Mouse (Mus musculus) CH12.LX (cell line): ENCODE measurements around the gene Pld1. TPM values are rescaled to one million over a fixed set of nuclear protein-coding genes. Genes with fewer than 3 reads are reported as not detected.

Experiments
- DNase-seq: peaks from one replicate; pipeline ENCODE4 v3.0.0-alpha.2; 2013; ENCODE audit errors: extremely low read depth
- H3K27ac ChIP-seq: 2 replicates; pipeline ENCODE4 v1.5.1; 2012; ENCODE audit warnings: low read depth, mild to moderate bottlenecking, control low read depth, moderate library complexity; ENCODE audit not compliant: insufficient read depth
- H3K27me3 ChIP-seq: replicated peaks from 2 replicates; pipeline ENCODE3; 2012; ENCODE audit warnings: inconsistent platforms
- H3K36me3 ChIP-seq, 2 experiments: replicated peaks in 1 of 2; 2 replicates each; pipeline versions ENCODE3 to v1.6.1; 2012; ENCODE audit warnings: inconsistent platforms in 1 of 2, low read length in 1 of 2, mild to moderate bottlenecking in 1 of 2, mixed read lengths in 1 of 2, moderate library complexity in 1 of 2; ENCODE audit not compliant: control insufficient read depth in 1 of 2, insufficient read depth in 1 of 2
- H3K4me1 ChIP-seq, 2 experiments: 2 replicates each; pipeline ENCODE4 v1.6.1; 2012; ENCODE audit warnings: inconsistent platforms in 1 of 2, moderate library complexity in 1 of 2; ENCODE audit not compliant: insufficient read depth in 2 of 2, control insufficient read depth in 1 of 2
- H3K4me2 ChIP-seq: 2 replicates; pipeline ENCODE4 v1.6.1; 2012; ENCODE audit warnings: low read depth, mild to moderate bottlenecking, control low read depth; ENCODE audit not compliant: poor library complexity, insufficient read depth, severe bottlenecking
- H3K4me3 ChIP-seq, 3 experiments: fragments of 150-350 bp in 1 of 3; sonication (generic) in 1 of 3; replicated peaks in 1 of 3; 2 replicates each; pipeline versions ENCODE3 to v1.5.1; 2011 to 2012; ENCODE audit warnings: low read depth in 2 of 3, low read length in 2 of 3, mild to moderate bottlenecking in 2 of 3, moderate library complexity in 2 of 3, control low read depth in 1 of 3, improper control_type of control experiment in 1 of 3, inconsistent platforms in 1 of 3, mixed read lengths in 1 of 3; ENCODE audit not compliant: poor library complexity in 1 of 3
- H3K79me2 ChIP-seq: replicated peaks from 2 replicates; pipeline ENCODE4 v1.6.1; 2012; ENCODE audit warnings: mild to moderate bottlenecking, moderate library complexity; ENCODE audit not compliant: control insufficient read depth, poor library complexity, insufficient read depth, severe bottlenecking; ENCODE audit errors: extremely low read depth
- H3K9ac ChIP-seq: 2 replicates; pipeline ENCODE4 v1.6.1; 2012; ENCODE audit warnings: low read depth, mild to moderate bottlenecking, control low read depth, moderate library complexity; ENCODE audit not compliant: insufficient read depth
- H3K9me3 ChIP-seq: replicated peaks from 2 replicates; pipeline ENCODE3; 2012; ENCODE audit warnings: low read length, inconsistent platforms, mixed read lengths
- CTCF ChIP-seq, 2 experiments: IDR thresholded peaks in 1 of 2; conservative IDR thresholded peaks in 1 of 2; 2 replicates each; pipeline ENCODE4 v1.5.1; 2011 to 2012; ENCODE audit warnings: low read depth in 2 of 2, low read length in 2 of 2, improper control_type of control experiment in 1 of 2, inconsistent platforms in 1 of 2, mild to moderate bottlenecking in 1 of 2, moderate library complexity in 1 of 2
- ELF1 ChIP-seq: IDR thresholded peaks from 2 replicates; pipeline ENCODE4 v1.6.1; 2014; ENCODE audit warnings: low read depth, mild to moderate bottlenecking, inconsistent platforms, low read length, improper control_type of control experiment
- ETS1 ChIP-seq: conservative IDR thresholded peaks from 2 replicates; pipeline ENCODE4 v1.6.1; 2012; ENCODE audit warnings: low read depth, mild to moderate bottlenecking, inconsistent platforms, low read length, improper control_type of control experiment, moderate library complexity
- HCFC1 ChIP-seq: IDR thresholded peaks from 2 replicates; pipeline ENCODE4 v1.6.1; 2012; ENCODE audit warnings: low read depth, mild to moderate bottlenecking, inconsistent platforms, low read length, improper control_type of control experiment
- IRF4 ChIP-seq: IDR thresholded peaks from 2 replicates; pipeline ENCODE4 v1.6.1; 2014; ENCODE audit warnings: low read depth, mild to moderate bottlenecking, inconsistent platforms, low read length, improper control_type of control experiment
- JUN ChIP-seq: IDR thresholded peaks from 2 replicates; pipeline ENCODE4 v1.6.1; 2011; ENCODE audit warnings: low read depth, mild to moderate bottlenecking, low read length, improper control_type of control experiment, moderate library complexity; ENCODE audit not compliant: insufficient read depth
- JUND ChIP-seq: conservative IDR thresholded peaks from 2 replicates; pipeline ENCODE4 v1.6.1; 2011; ENCODE audit warnings: low read depth, low read length, improper control_type of control experiment
- KAT2A ChIP-seq: IDR thresholded peaks from 2 replicates; pipeline ENCODE4 v1.6.1; 2012; ENCODE audit warnings: low read length, improper control_type of control experiment, inconsistent platforms; ENCODE audit not compliant: insufficient replicate concordance
- MAFK ChIP-seq: IDR thresholded peaks from 2 replicates; pipeline ENCODE4 v1.6.1; 2011; ENCODE audit warnings: low read length, improper control_type of control experiment; ENCODE audit not compliant: insufficient replicate concordance
- MAX ChIP-seq: IDR thresholded peaks from 2 replicates; pipeline ENCODE4 v1.6.1; 2011; ENCODE audit warnings: low read length, improper control_type of control experiment
- MAZ ChIP-seq: IDR thresholded peaks from 2 replicates; pipeline ENCODE4 v1.6.1; 2012; ENCODE audit warnings: low read depth, mild to moderate bottlenecking, inconsistent platforms, low read length, improper control_type of control experiment, moderate library complexity
- MEF2A ChIP-seq: IDR thresholded peaks from 2 replicates; pipeline ENCODE4 v1.6.1; 2014; ENCODE audit warnings: low read depth, mild to moderate bottlenecking, inconsistent platforms, low read length, improper control_type of control experiment, borderline replicate concordance
- MXI1 ChIP-seq: IDR thresholded peaks from 2 replicates; pipeline ENCODE4 v1.6.1; 2011; ENCODE audit warnings: mild to moderate bottlenecking, low read depth, low read length, improper control_type of control experiment
- NELFE ChIP-seq: IDR thresholded peaks from 2 replicates; pipeline ENCODE4 v1.6.1; 2011; ENCODE audit warnings: low read depth, low read length, improper control_type of control experiment
- PAX5 ChIP-seq: IDR thresholded peaks from 2 replicates; pipeline ENCODE4 v1.6.1; 2012; ENCODE audit warnings: low read length, inconsistent platforms, mixed read lengths
- POLR2A ChIP-seq: IDR thresholded peaks from 2 replicates; pipeline ENCODE4 v1.6.1; 2011; ENCODE audit warnings: low read depth, mild to moderate bottlenecking, improper control_type of control experiment, low read length
- POLR2AphosphoS2 ChIP-seq: IDR thresholded peaks from 2 replicates; pipeline ENCODE4 v1.6.1; 2011; ENCODE audit warnings: low read depth, low read length, improper control_type of control experiment
- RAD21 ChIP-seq: IDR thresholded peaks from 2 replicates; pipeline ENCODE4 v1.6.1; 2011; ENCODE audit warnings: low read depth, mild to moderate bottlenecking, low read length, improper control_type of control experiment, moderate library complexity
- TBP ChIP-seq: conservative IDR thresholded peaks from 2 replicates; pipeline ENCODE4 v1.6.1; 2011; ENCODE audit warnings: low read depth, low read length, improper control_type of control experiment
- USF1 ChIP-seq: IDR thresholded peaks from 2 replicates; pipeline ENCODE4 v1.6.1; 2014; ENCODE audit warnings: low read depth, mild to moderate bottlenecking, inconsistent platforms, low read length, improper control_type of control experiment
- USF2 ChIP-seq: conservative IDR thresholded peaks from 2 replicates; pipeline ENCODE4 v1.6.1; 2011; ENCODE audit warnings: low read depth, low read length, improper control_type of control experiment
- ZC3H11A ChIP-seq: IDR thresholded peaks from 2 replicates; pipeline ENCODE4 v1.6.1; 2012; ENCODE audit warnings: low read depth, mild to moderate bottlenecking, inconsistent platforms, low read length, improper control_type of control experiment
- ZKSCAN1 ChIP-seq: IDR thresholded peaks from 2 replicates; pipeline ENCODE4 v1.6.1; 2012; ENCODE audit warnings: low read depth, inconsistent platforms, low read length, improper control_type of control experiment, borderline replicate concordance
- ZMIZ1 ChIP-seq: IDR thresholded peaks from 2 replicates; pipeline ENCODE4 v1.6.1; 2012; ENCODE audit warnings: low read depth, mild to moderate bottlenecking, inconsistent platforms, low read length, improper control_type of control experiment
- ZNF384 ChIP-seq: IDR thresholded peaks from 2 replicates; pipeline ENCODE4 v1.6.1; 2012; ENCODE audit warnings: low read depth, low read length, improper control_type of control experiment, inconsistent platforms
- dilution Hi-C: fragments of 300-500 bp; cut with MboI; formaldehyde crosslinking; loops from 2 replicates; pipeline ENCODE4 v1.14.3; 2020; ENCODE audit warnings: low sequenced_read_pairs; ENCODE audit not compliant: extremely low pct_unique_long_range_greater_than_20kb, extremely low pct_ligation_motif_present
- in situ Hi-C: fragments of 300-500 bp; cut with MboI; formaldehyde crosslinking; loops from 3 replicates; pipeline ENCODE4 v1.14.3; 2019; ENCODE audit warnings: low sequenced_read_pairs, low pct_ligation_motif_present, low pct_unique_long_range_greater_than_20kb, mixed read lengths
- polyA plus RNA-seq: library from polyadenylated mRNA; unstranded; fragments of >175 nt; gene quantifications from 2 replicates; pipeline ENCODE4 v1.2.1, GENCODE M21; 2012; ENCODE audit warnings: low read depth; ENCODE audit not compliant: insufficient read length
- total RNA-seq, 2 experiments: library from RNA; depleted of rRNA; stranded (reverse); fragments of 300-350 nt in 1 of 2; fragments of >200 nt in 1 of 2; gene quantifications; 2 replicates each; pipeline ENCODE4 v1.2.3; 2012 to 2014

Gene Pld1
- total and polyA plus RNA-seq, 3 experiments, result not detected

DNA sequence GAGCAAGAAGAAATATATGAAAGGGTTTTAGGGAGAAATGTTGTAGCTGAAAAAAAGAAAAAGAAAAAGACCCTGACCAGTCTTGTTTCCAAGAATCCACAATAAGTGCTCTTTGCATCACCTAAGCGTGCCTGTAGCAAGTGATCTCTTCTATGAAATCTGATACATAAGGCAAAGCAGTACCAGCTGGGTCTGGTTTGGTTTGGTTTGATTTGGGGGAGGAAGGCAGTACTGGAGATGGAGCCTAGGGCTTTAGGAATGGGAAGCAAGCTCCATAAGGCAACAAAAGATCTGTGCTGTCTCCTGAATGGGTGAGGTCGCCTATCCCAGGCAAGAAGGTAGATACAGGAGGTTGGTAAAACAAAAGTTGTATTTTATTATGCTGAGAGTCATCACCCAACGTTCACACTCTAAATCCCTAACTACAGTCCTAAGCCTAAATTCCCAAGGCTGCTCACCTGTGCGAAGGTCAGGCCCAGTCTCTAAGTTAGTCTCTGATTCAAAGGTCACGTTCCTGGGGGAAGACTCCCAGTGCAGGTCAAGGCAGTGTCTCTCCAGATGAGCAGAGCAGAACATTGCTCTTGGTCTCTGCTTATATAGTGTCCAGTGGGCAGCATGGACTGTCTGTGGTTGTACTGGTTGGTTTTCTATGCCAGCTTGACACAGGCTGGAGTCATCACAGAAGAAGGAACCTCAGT lies 10.8 kb downstream of the Pld1 start:
- Histone ChIP-seq H3K9ac (no peak overlapping the region), H3K36me3 (no peaks in the 10 kb centered on the region), H3K27ac (no peak overlapping the region), H3K4me3 (no peak overlapping the region), H3K27me3 (no peaks in the 10 kb centered on the region), H3K4me2 (no peak overlapping the region), H3K79me2 (no peaks in the 10 kb centered on the region), H3K4me1 (no peaks in the 10 kb centered on the region), H3K9me3 (peaks cover 66% of the 10 kb centered on the region)
- dilution Hi-C loops, result no loop called here
- no peak for TF ChIP-seq ZKSCAN1
- no peak for TF ChIP-seq JUN
- TF ChIP-seq ZC3H11A, result no peak
- no peak for TF ChIP-seq MEF2A
- no peak for TF ChIP-seq USF1
- TF ChIP-seq PAX5, result no peak
- no peak for TF ChIP-seq IRF4
- TF ChIP-seq POLR2A, result no peak
- TF ChIP-seq ELF1, result no peak
- TF ChIP-seq JUND, result no peak
- no peak for TF ChIP-seq ZNF384
- no peak for TF ChIP-seq MAZ
- no peak for TF ChIP-seq POLR2AphosphoS2
- TF ChIP-seq HCFC1, result no peak
- in situ Hi-C loops, result no loop called here
- DNase-seq, result no peak

DNA sequence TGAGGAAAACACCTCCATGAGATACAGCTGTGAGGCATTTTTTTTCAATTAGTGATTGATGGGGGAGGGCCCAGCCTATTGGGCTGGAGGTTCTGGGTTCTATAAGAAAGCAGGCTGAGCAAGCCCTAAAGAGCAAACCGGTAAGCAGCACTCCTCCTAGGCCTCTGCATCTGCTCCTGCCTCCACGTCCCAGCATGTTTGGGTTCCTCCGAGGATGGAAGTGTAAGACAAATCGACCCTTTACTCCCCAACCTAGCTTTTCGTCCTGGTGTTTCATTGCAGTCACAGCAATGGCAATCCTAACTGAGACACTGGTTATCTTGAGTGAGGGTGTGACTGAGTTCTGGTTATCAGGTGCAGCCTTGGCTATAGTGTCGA lies 11.4 kb downstream of the Pld1 start:
- in situ Hi-C loops (no loop called here), dilution Hi-C loops (no loop called here)
- no peak for DNase-seq
- H3K4me1 ChIP-seq, result no peaks in the 10 kb centered on the region
- no peak overlapping the region for H3K4me3 ChIP-seq
- no peak overlapping the region for H3K27ac ChIP-seq
- no peaks in the 10 kb centered on the region for H3K79me2 ChIP-seq
- no peaks in the 10 kb centered on the region for H3K36me3 ChIP-seq
- no peaks in the 10 kb centered on the region for H3K27me3 ChIP-seq
- no peak overlapping the region for H3K4me2 ChIP-seq
- H3K9ac ChIP-seq, result no peak overlapping the region
- TF ChIP-seq MEF2A, result no peak
- TF ChIP-seq NELFE, result no peak
- TF ChIP-seq POLR2AphosphoS2, result no peak
- no peak for TF ChIP-seq ZNF384
- TF ChIP-seq POLR2A, result no peak
- TF ChIP-seq RAD21, result no peak
- TF ChIP-seq KAT2A, result no peak
- no peak for TF ChIP-seq MXI1
- TF ChIP-seq JUND, result no peak
- TF ChIP-seq MAZ, result no peak
- TF ChIP-seq ETS1, result no peak
- TF ChIP-seq MAFK, result no peak
- TF ChIP-seq MAX, result no peak
- no peak for TF ChIP-seq TBP
- no peak for TF ChIP-seq ZC3H11A
- no peak for TF ChIP-seq CTCF (conservative IDR thresholded peaks at IDR 0.05 in 1 of 2, IDR thresholded peaks at IDR 0.05 in 1 of 2; ENCODE audit: low read depth in 2 of 2, low read length in 2 of 2)
- TF ChIP-seq USF2, result no peak
- no peak for TF ChIP-seq ZMIZ1
- H3K9me3 ChIP-seq, result peaks cover 70% of the 10 kb centered on the region
